In the genomic region with DNA sequence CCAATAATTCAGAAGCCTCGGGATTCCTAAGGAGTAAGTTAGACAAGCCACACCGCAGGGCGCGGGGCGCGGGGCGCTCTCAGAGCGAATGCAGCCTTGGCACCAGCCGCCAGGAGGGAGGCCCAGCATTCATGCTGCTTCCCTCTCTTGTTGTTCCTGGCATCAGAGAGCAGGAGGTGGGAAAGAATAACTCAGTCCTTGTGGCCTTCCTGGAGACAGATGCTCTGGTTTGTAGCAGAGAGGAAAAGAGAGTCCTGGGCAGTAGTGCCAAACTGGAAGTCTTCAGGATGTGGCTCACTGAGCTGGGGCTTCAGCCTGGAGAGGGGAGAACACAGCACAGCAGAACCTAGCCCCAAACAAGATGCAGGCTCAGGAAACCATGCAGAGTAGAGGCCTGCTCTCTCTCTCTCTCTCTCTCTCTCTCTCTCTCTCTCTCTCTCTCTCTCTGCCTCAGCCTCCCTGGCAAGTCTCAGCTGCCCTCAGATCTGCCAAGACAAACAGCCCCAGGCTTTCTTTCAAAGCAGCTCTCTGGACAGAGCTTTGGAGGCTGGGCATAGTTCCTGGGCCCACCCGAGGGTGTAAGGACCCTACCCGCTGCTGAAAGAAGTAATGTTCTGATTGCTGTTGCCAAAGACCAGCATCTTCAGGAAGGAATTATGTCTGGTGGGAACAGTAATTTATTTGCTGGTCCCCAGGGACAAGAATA, we compare ENCODE assay signal across 10 mouse cellular contexts.
DNase-seq lines count a peak whose midpoint lies in the region; ATAC-seq and TF ChIP-seq lines count a peak whose summit lies in the region.
"Had no signal": no experiment of that assay in that cellular context is flagged by ENCODE, and none has a peak within 500 bp of the region (broad histone marks: within the 10 kb centered on the region; RNA-seq: fewer than 3 reads in every experiment).

No protein-coding gene starts in this region.

- H3K4me2 ChIP-seq in kidney, embryonic 16.5 days (replicated peaks; ENCODE audit: low read depth, low read length), result no peak overlapping the region
- no peak overlapping the region for H3K4me2 ChIP-seq in heart, embryonic 13.5 days
- no peak overlapping the region for H3K4me2 ChIP-seq in liver, postnatal 0 days (ENCODE audit: low read depth, low read length)
- H3K4me2 ChIP-seq: liver, embryonic 15.5 days had no signal

- no peak overlapping the region for H3K27ac ChIP-seq in kidney, embryonic 16.5 days (ENCODE audit: low read length)
- H3K27ac ChIP-seq in heart, embryonic 13.5 days (replicated peaks), result peak overlapping the region; percentile 65
- no peak overlapping the region for H3K27ac ChIP-seq in liver, postnatal 0 days (ENCODE audit: low read depth)
- H3K27ac ChIP-seq: liver, embryonic 15.5 days had no signal

- peak overlapping the region; percentile 7; the same call in 1 of the 2 replicates for H3K9ac ChIP-seq in kidney, embryonic 16.5 days (replicated peaks; ENCODE audit: low read length)
- H3K9ac ChIP-seq in heart, embryonic 13.5 days, result no peak overlapping the region
- no peak overlapping the region for H3K9ac ChIP-seq in liver, postnatal 0 days (replicated peaks)
- H3K9ac ChIP-seq: liver, embryonic 15.5 days had no signal

- no peak for TF ChIP-seq EP300 in liver, postnatal 0 days (IDR thresholded peaks at IDR 0.05; ENCODE audit: low read depth)

- H3K4me1 ChIP-seq in kidney, embryonic 16.5 days (ENCODE audit: insufficient read depth, low read length), result peaks cover 27% of the 10 kb centered on the region
- peaks cover 6% of the 10 kb centered on the region for H3K4me1 ChIP-seq in heart, embryonic 13.5 days
- no peaks in the 10 kb centered on the region for H3K4me1 ChIP-seq in liver, postnatal 0 days (ENCODE audit: insufficient read depth)
- H3K4me1 ChIP-seq: liver, embryonic 15.5 days had no signal

- no peaks in the 10 kb centered on the region for H3K9me3 ChIP-seq in kidney, embryonic 16.5 days (ENCODE audit: low read length)
- no peaks in the 10 kb centered on the region for H3K9me3 ChIP-seq in heart, embryonic 13.5 days
- H3K9me3 ChIP-seq in liver, postnatal 0 days (ENCODE audit: low read length), result no peaks in the 10 kb centered on the region
- H3K9me3 ChIP-seq: liver, embryonic 15.5 days had no signal

- no peak for ATAC-seq in kidney, embryonic 16.5 days (ENCODE audit: low FRiP score, low TSS enrichment)
- ATAC-seq in heart, embryonic 13.5 days (ENCODE audit: extremely low read depth, insufficient number of reproducible peaks, low FRiP score, low TSS enrichment), result no peak
- no peak for ATAC-seq in liver, postnatal 0 days

- TF ChIP-seq POLR2A in brain, embryonic 14.5 days (IDR thresholded peaks at IDR 0.05; ENCODE audit: borderline replicate concordance, extremely low read depth, insufficient read depth, insufficient read length, poor library complexity, severe bottlenecking), result no peak

- no peak overlapping the region for H3K4me3 ChIP-seq in kidney, embryonic 16.5 days (ENCODE audit: low read length)
- no peak overlapping the region for H3K4me3 ChIP-seq in heart, embryonic 13.5 days
- H3K4me3 ChIP-seq in liver, postnatal 0 days (ENCODE audit: low read depth, low read length), result no peak overlapping the region
- H3K4me3 ChIP-seq: liver, embryonic 15.5 days had no signal

- 83% methylated on average over 11 of the region's 11 CpGs for WGBS in kidney, embryonic 16.5 days
- WGBS in heart, embryonic 13.5 days, result 81% methylated on average over 11 of the region's 11 CpGs
- WGBS in liver, postnatal 0 days (ENCODE audit: insufficient replicate concordance), result 88% methylated on average over 11 of the region's 11 CpGs

- no peak for DNase-seq in kidney, postnatal 36 days
- DNase-seq in 3134 (ENCODE audit: extremely low read depth, insufficient read length, low spot score), result peak; percentile 37
- DNase-seq in brain, embryonic 14.5 days (ENCODE audit: low read depth), result peak; percentile 76
- no peak for DNase-seq in urinary bladder, adult 18-20 months (ENCODE audit: low spot score in 2 of 2)
- DNase-seq in liver, postnatal 0 days, result no peak
- DNase-seq: gastrocnemius, postnatal 25 days; kidney, adult 2 months had no signal

- 0 out of 2 replicates have a peak, but pooled peaks have one; percentile 7 for TF ChIP-seq CTCF in brain, embryonic 14.5 days (IDR thresholded peaks at IDR 0.05; ENCODE audit: borderline replicate concordance, extremely low read depth, insufficient read depth, insufficient read length)
- TF ChIP-seq CTCF in liver, postnatal 0 days (IDR thresholded peaks at IDR 0.05; ENCODE audit: low read depth), result no peak

- H3K27me3 ChIP-seq in kidney, embryonic 16.5 days (ENCODE audit: insufficient read depth, low read length), result no peaks in the 10 kb centered on the region
- peaks cover 22% of the 10 kb centered on the region for H3K27me3 ChIP-seq in heart, embryonic 13.5 days (replicated peaks)
- H3K27me3 ChIP-seq in liver, postnatal 0 days (ENCODE audit: insufficient read depth, low read length), result peaks cover 6% of the 10 kb centered on the region; the same call in 1 of the 2 replicates
- H3K27me3 ChIP-seq: liver, embryonic 15.5 days had no signal

- H3K36me3 ChIP-seq in kidney, embryonic 16.5 days (ENCODE audit: insufficient read depth, low read length), result no peaks in the 10 kb centered on the region
- no peaks in the 10 kb centered on the region for H3K36me3 ChIP-seq in heart, embryonic 13.5 days
- no peaks in the 10 kb centered on the region for H3K36me3 ChIP-seq in liver, postnatal 0 days (replicated peaks; ENCODE audit: insufficient read depth, low read length)
- H3K36me3 ChIP-seq: liver, embryonic 15.5 days had no signal

Comparison
In these comparisons a context has a peak if more than half of its experiments do, and no peak if none do; other contexts are left out.
1. DNase-seq: peak in 3134 (single experiment) and brain, embryonic 14.5 days (single experiment); none in kidney, postnatal 36 days (0 of 2), urinary bladder, adult 18-20 months (0 of 2) and liver, postnatal 0 days (single experiment).